Mouse (Mus musculus) spleen, postnatal 36 days (tissue): ENCODE results near the gene Eral1.
"Not testable (repeated sequence)": the region's sequence is repeated elsewhere in the genome, so short reads cannot be mapped to it uniquely, and the experiment has no call there.

ENCODE experiments used
- DNase-seq, 2 experiments: peaks; one replicate each; pipeline ENCODE4 v3.0.0; 2022; ENCODE audit warnings: low spot score in 2 of 2, mixed read lengths in 1 of 2

Gene Eral1

DNA sequence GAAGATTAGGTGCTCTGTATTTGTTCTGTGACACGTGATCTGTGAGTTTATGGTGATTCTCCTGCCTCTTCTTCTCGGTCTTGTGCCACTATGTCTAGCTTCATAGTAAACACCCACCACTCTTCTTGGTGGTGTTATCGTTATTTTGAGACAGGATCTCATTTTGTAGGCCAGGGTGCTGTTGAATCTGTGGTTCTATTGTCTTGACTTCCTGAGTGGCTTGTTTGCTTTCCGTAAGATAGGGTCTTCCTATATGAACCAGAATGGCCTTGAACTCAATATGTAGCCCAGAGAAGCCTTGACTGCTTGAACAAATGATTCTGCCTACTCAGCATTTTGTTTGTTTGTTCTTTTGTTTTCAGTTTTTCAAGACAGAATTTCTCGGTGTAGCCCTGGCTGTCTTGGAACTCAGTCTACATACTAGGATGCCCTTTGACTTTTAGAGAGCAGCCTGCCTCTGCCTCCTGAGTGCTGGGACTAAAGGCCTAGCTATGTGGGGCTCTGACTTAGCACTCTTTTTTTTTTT lies 7.6 kb upstream of the Eral1 start:
- no peak for DNase-seq

DNA sequence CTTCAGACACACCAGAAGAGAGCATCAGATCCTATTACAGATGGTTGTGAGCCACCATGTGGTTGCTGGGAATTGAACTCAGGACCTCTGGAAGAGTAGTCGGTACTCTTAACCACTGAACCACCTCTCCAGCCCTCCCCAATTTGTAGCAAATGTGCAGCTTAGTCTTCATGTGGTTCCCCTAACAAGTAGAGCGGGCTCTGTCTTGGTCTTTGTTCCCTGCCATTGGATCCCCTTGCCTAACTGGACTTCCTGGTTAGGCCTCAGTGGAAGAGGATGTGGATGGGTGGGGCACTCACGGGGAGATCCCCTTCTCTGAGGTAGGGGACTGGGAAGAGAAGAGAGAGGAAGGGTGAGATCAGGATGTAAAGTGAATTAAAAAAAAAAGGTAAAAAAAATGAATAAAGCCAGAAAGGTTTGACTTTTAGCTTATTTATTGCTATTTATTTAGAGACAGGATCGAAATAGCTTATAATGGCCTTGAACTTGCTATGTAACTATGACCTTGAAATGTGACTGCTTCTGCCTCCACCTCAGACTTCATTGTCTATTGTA lies 6.8 kb upstream of the Eral1 start:
- DNase-seq, result no peak

DNA sequence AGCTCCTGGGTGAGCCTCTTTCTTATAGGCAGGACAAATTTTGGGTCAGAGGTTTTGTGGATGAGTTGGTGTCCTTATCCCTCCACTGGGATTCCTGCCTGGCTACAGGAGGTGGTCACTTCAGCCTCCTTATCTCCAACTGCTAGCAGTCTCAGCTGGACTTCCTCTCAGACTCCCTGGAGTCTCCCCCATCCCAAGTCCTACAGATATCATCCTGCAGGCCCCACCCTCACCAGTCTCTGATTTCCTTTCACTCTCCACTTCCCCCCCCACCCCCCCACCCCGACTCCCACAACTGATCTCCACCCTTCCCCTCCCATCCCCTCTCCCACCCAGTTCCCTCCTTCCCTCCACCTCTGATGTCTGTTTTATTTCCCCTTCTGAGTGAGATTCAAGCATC lies 3.4 kb upstream of the Eral1 start:
- no peak for DNase-seq

DNA sequence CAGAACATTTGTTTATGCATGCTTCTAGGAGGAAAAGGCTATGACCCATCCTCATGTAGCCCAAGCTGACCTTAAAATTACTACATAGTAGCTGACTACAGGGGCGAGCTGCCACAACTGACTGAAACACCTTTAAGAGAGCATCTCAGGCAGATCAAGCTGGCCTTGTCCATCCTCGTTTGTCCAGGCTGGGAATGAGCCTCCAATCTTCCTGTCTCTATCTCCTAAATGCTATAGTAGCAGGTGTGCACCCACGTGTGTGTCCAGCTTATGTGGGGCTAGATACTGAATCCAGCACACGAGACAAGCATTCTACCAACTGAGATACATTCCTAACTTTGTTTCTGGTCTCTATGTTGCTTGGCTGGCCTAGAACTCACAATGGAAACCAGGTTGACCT lies 5.5 kb downstream of the Eral1 start:
- DNase-seq, result no peak

DNA sequence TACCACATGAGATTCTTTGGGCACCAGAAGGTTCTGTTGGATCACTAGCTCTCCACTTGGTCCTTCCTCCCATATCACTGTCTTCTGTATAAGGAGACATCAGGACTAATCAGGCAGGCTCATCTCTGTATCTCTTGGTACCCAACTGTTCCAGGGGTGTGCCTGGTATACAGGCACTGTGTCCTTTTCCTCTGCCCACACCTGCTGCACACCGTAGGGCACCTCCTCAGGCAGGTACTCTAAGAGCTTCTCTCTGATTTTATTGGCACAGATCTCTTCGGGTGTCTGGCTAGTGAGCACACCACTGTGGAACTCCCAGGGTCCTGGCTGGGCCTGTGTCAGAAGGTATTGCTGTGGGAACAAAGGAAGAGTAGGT lies 5.9 kb downstream of the Eral1 start:
- DNase-seq, result no peak

DNA sequence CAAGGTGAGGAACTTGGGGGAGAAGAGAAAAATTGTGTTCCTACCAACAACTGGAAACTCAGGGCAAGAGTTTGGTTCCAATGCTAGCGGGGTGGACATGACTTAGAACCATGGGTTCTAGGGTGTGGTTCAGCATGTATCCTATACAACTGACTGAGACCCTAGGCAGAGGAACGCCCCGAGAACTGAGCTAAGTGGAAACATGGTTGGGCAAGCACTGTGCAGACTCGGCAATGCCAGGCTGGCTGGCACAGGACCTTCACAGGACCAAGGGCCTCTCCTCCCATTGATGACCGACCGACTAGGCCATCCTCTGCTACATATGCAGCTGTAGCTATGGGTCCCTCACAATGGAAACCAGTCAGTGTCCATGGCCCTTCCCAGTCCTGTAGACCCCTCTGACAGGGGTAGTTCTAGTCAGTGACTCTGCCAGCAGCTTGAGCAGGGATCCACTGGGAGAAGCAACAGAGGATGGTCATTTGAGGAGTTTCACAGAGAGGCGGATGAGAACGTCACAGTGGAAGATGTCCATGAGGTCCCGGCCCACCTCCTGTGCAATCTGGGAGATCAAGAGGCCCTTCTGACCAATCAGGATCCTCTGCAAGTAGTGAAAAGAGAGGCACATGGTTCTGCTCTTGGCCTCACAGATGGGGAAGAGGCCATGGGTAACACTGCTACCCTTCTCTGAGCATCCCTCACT lies 6.5 kb downstream of the Eral1 start:
- peak; percentile 42 to 58 for DNase-seq

DNA sequence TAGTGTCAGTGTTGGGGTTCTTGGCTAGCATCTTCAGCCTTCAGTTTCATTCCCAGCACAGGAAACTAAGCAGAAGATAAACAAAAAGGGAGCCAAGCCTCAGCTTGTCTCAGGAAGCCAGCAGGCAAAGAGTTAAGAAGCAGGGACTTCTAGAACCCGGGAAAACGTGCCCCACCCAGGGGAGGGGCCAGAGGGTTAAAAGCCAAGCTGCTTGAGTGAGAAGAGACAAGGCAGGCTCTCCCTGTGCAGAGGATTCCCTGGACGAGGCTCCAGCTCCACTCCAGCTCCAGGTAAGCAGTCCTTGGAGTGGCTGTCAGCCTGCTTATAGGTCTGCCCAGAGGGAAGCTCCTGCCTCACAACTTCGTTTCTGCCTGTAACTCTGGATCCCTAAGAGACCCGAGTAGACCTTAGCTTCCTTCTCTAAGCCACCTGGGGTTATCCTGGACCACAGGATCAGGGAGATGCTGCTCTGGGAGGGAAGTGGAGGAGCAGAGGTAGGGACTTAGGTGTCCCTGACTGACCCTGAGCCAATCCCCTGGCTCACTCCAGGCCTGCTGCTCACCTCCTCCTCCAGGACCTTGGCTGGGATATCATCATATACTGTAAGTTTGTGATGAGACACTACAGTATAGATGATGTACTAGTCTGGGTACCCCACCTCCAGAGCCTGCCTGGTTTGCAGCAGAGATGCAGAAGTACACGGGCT lies 7.6 kb downstream of the Eral1 start:
- DNase-seq, result peak; percentile 72 to 83

DNA sequence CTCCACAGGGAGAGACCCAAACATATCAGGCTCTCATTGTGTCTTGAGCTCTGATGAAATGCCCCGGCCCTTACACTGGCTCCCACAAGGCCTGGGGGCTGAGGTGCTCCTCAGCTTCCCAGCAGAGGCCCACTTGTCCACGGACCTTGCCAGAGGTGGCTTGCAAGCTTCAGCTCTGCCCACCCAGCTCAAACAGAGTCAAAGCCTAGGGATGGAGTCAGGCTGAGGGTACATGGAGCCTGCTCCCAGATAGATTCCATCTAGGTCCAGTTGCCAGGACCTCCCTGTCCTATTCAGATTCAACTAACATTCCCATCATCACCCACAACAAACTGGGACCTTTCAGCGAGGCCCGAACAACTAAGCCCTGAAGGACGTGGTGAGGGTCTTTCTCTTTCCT lies 8.2 kb downstream of the Eral1 start:
- no peak for DNase-seq

DNA sequence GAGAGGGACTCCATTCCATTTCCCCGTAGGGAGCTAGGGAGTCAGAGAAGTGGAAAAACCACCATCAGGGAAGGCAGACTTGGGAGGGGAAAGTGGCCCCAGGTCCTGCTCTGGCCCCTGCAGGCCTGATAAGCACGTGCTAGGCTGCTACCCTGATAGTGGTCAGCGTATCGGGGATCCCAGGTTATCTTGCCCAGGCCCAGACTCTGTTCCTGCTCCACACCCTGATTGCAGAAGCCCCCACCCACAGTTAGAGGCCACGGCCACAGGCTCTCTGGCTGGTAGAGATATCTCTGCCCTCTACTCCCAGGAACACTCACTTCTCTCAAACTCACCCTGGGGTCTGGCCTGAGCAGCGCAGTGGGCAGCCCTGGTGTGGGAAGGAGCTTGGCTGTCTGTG lies 10.5 kb downstream of the Eral1 start:
- peak; percentile 76 to 85 for DNase-seq

DNA sequence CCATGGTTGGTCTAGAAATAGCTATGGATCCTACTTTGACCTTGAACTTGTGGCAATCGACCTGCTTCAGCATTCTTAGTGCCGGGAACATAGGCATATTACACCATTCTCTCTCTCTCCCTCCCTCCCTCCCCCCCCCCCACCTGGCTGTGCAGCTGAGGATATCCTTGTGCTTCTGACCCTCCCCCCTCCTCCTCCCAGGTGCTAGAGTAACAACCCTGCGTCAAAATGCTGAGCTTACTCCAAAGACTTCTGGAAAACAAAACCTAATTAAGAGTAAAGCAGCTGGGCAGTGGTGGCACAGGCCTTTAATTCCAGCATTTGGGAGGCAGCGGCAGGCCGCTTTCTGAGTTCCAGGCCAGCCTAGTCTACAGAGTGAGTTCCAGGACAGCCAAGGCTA lies 11.1 kb downstream of the Eral1 start:
- DNase-seq, result no peak

DNA sequence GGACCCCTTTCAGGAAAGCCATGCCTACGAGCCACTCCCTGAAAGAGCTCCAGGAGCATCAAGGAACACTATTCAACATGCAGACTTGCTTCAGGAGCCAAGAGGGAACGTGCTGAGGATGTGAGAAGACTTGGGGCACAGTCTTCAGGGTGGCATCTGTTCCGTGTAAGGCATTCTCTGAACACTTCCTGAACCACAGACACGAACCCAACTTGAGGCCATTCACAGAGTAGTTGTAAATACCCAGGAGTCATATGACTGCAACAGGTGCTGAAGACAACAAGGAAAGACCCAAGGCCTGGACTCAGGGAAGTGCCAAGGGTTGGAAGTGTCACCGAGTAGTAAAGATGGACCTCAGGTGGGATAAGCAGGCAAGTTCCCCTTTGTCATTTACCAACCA lies 12.6 kb downstream of the Eral1 start:
- no peak for DNase-seq

DNA sequence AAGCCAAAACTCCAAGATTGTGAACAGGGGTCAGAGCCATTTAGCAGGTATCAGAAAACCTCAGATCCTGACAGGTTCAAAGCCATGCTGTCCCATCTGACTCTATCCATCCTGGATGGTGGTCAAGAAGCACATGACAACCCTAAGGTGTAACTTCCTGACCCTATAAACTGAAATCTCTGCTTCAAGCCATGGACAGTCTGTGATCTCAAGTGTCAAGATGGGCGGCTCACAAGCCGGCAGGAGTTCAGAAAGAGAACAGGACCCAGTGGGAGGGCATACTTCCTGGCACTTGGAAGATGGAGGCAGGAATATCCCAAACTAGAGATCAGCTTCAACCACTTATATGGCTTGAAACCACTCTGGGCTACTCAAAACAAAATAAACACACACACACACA lies 13.5 kb downstream of the Eral1 start:
- DNase-seq, result no peak

DNA sequence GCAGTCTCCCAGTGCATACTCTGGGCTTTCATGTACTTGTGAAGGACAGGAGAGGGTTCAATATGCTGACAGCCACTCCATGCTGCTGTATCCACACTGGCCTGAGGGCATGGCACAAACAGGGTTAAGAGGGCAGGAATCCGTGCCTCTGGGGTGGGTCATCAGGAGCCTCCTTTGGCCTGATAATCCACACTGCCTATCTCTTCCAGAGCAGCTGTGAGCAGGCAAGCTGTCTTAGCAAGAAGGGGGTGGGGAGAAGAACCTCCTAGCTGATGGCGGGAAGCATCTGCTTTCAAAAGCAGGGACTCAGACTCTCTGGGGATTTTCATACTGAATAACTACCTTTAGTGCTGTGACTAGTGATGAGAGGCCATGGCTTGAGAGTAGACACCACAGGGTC lies 14.3 kb downstream of the Eral1 start:
- DNase-seq, result peak; percentile 63 to 77

DNA sequence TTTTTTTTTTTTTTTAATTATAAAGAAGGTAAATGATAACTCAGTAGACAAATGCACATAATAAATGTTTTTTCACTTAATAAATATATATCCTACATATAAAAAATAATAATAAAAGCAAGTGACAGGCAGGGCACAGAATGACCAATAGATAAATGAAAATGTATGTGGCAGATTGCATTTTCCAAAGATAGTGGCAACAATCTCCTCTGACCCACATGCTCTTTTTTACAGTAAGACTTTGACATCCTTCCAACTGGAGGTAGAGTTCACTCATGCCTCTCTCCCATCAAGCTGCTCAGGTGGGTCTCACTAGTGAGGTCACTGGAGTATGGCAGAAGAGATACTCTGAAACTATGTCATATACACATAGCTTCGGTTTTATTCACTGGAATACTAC lies 17.6 kb downstream of the Eral1 start:
- no peak for DNase-seq

DNA sequence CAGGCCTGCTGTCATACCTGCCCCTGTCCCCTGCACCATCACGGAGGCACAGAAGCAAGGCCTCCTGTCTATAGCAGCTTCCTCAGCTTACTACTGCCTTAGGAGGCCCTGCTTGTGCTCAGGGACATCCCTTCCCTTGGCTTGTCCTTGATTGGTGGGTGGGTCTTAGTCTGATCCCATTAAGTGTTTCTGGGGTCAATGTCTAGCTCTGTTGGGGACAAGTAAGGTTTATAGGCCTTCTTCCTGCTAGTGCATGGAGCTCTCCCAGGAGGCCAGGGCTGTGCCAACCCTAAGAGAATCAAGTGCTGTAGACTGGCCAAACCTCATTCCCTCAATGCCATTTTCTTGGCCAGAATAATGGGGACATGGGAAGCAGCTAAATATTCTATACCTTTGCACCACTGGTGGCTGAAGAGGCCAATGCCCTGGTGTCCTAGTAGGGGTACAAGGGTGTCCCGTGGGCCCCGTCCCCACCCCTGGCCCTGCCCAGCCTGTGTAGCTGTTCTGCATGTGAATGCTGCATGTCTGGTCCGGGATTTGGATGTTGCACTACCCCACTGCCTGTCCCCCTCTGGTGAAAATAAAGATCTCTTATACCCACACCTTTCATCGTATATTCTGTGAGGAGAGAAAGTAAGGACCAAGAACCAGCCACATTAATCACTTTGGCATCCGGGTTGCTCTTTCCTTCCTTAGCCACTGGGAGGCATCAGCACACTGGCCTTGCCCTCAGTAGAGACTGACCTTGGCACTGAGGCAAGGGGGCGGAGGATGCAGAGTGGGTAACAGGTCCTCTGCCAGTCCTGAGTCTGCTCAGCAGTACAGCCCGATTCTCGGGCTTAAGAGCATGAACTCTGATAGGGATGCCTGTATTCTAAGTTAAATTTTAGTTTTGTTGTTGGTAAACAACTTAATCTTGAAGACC lies 20.1 kb downstream of the Eral1 start:
- peak; percentile 70 to 79 for DNase-seq

DNA sequence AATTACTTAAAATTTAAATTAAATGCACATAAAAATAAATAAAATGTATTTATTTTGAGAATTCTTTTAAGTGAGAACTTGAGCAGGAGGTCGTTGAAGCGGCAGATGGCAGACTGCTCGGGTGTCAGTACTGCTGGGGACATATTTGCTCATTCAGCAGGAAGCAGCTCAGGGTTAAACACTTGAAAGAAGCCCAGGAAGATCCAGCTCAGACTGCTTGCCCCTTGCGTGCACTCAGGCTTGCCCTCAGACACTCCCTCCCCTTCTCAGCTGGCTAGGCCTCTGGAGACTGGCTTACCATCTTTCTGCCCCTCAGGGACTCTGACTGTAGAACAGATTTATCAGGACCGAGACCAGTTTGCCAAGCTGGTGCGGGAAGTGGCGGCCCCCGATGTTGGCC lies 23.2 kb downstream of the Eral1 start:
- no peak for DNase-seq

DNA sequence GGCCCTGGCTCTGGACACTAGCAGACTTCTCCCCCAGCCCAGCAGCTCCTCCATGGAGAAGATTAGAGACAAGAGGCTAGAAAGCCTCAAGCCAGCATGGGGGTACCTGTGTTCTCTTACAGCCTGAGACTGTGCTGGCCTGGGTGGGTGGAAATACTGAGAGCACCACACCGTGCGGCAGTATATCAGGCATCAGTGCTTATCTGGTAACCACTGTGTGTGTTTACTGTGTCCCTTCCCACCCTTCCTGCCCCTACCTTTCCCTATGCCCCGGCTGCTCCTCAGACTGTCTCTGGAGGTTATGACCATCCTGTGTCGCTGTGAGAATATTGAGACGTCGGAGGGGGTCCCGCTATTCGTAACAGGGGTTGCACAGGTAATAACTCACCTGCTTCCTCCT lies 27.1 kb downstream of the Eral1 start:
- DNase-seq, result no peak

DNA sequence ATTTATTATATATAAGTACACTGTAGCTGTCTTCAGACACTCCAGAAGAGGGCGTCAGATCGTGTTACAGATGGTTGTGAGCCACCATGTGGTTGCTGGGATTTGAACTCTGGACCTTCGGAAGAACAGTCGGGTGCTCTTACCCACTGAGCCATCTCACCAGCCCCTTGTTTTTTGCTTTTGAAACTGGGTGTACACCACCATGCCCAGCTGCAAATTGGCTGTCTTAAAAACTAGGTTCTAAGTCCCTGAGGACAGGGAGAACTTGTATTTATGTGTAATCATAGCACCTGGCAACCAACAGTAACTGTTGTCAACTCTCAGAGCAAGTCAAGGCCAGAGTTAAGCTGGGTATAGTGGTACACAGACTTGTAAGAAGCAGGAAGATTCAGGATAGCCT lies 31.5 kb downstream of the Eral1 start:
- DNase-seq, result not testable (repeated sequence)

DNA sequence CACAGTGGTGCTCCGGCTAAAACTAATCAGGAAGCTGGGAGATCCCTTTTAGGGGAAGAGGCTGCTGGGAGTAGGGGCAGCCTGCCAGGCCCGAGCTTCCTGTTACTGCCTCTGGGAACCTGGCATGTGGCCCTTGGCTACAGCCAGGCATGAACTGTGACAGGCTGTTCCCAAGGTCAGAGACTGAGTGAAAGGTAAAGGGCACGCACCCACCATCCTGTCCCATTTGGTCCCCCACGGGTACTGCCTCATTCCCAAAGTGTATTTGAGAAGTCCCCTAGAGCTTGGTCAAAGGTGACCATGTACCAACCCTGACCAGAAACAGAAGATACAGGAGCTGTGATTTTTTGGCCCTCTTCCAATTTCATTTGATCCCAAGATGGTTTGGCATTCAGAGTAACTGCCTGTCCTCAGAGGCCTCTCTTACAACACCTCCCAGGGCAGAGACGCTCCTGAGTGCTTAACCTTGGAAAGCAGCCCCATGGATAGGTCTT lies 35.4 kb downstream of the Eral1 start:
- DNase-seq, result peak; percentile 26 to 27

DNA sequence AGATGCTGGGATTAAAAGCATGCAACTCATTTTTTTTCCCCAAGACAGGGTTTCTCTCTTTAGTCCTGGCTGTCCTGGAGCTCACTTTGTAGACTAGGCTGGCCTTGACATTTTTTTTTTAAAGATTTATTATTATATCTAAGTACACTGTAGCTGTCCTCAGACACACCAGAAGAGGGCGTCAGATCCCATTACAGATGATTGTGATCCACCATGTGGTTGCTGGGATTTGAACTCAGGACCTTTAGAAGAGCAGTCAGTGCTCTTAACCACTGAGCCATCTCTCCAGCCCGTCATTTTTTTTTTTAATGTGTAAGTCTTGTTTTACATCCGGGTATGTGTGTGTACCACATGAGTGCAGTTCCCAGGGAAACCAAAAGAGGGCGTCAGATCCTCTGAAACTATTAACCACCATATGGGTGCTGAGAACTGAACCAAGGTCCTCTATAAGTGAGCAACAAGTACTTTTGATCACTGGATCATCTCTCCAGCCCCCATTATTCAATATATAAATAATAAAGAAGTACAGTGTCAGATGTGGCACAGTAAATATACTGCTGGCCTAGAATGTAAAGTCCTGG lies 37.8 kb downstream of the Eral1 start:
- not testable (repeated sequence) for DNase-seq

DNA sequence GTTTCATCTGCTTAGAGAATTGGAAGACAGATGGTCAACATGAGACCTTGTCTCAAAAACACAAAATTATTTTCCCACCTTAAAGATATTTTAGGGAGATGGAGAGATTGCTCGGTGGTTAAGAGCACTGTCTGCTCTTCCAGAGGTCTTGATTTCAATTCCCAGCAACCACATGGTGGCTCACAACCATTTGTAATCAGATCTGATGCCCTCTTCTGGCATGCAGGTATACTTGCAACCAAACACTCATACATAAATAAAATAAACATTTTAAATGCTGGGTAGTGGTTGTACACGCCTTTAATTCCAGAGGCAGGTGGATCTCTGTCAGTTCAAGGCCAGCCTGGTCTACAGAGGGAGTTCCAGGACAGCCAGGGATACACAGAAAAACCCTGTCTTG lies 39.3 kb downstream of the Eral1 start:
- DNase-seq, result no peak
